Mouse (Mus musculus): ENCODE results near the gene Pla1a. TPM values are rescaled to one million over a fixed set of nuclear protein-coding genes. Genes with fewer than 3 reads are reported as not detected.

Gene Pla1a
- polyA plus RNA-seq, 1 experiment from 2014 or later, result 0.81 TPM

- 79% methylated on average over 6 of the region's 6 CpGs for WGBS
- Histone ChIP-seq H3K36me3 (ENCODE audit: control insufficient read depth, insufficient read depth, low read length) (no peaks in the 10 kb centered on the region), H3K27me3 (replicated peaks; ENCODE audit: control insufficient read depth, insufficient read depth, low read length) (no peaks in the 10 kb centered on the region), H3K9ac (ENCODE audit: low read length) (no peak overlapping the region), H3K27ac (ENCODE audit: low read depth) (no peak overlapping the region), H3K4me3 (ENCODE audit: low read depth, low read length) (no peak overlapping the region), H3K4me2 (ENCODE audit: low read length) (no peak overlapping the region), H3K9me3 (ENCODE audit: control insufficient read depth, low read length) (no peaks in the 10 kb centered on the region), H3K4me1 (replicated peaks; ENCODE audit: control insufficient read depth, insufficient read depth, low read length) (peaks cover 8% of the 10 kb centered on the region)
- no peak for ATAC-seq (replicated peaks; ENCODE audit: low FRiP score, low TSS enrichment, low read depth)
- no peak for DNase-seq (ENCODE audit: low spot score)
These were observed 31.5 kb downstream of the Pla1a start for GRCm38 (mm10) chr16:38401468-38401867.

GRCm38 (mm10) chr16:38400311-38400960 is 32.5 kb downstream of the Pla1a start:
- 72% methylated on average over 9 of the region's 9 CpGs for WGBS
- Histone ChIP-seq H3K4me1 (replicated peaks; ENCODE audit: control insufficient read depth, insufficient read depth, low read length) (peaks cover 13% of the 10 kb centered on the region), H3K4me2 (ENCODE audit: low read length) (peak overlapping the region; percentile 47), H3K4me3 (ENCODE audit: low read depth, low read length) (0 out of 2 replicates have a peak overlapping the region, but pooled peaks have one; percentile 10), H3K36me3 (ENCODE audit: control insufficient read depth, insufficient read depth, low read length) (no peaks in the 10 kb centered on the region), H3K9me3 (ENCODE audit: control insufficient read depth, low read length) (no peaks in the 10 kb centered on the region), H3K9ac (ENCODE audit: low read length) (no peak overlapping the region), H3K27me3 (replicated peaks; ENCODE audit: control insufficient read depth, insufficient read depth, low read length) (no peaks in the 10 kb centered on the region), H3K27ac (ENCODE audit: low read depth) (no peak overlapping the region)
- DNase-seq (ENCODE audit: low spot score), result no peak
- ATAC-seq (replicated peaks; ENCODE audit: low FRiP score, low TSS enrichment, low read depth), result no peak

GRCm38 (mm10) chr16:38399531-38400231 is 33.3 kb downstream of the Pla1a start:
- ATAC-seq (replicated peaks; ENCODE audit: low FRiP score, low TSS enrichment, low read depth) (peak; percentile 50; the same call in 1 of the 2 replicates), DNase-seq (ENCODE audit: low spot score) (peak; percentile 62)
- Histone ChIP-seq H3K36me3 (ENCODE audit: control insufficient read depth, insufficient read depth, low read length) (no peaks in the 10 kb centered on the region), H3K4me2 (ENCODE audit: low read length) (peak overlapping the region; percentile 47), H3K27me3 (replicated peaks; ENCODE audit: control insufficient read depth, insufficient read depth, low read length) (no peaks in the 10 kb centered on the region), H3K27ac (ENCODE audit: low read depth) (peak overlapping the region; percentile 1; the same call in 1 of the 2 replicates), H3K4me1 (replicated peaks; ENCODE audit: control insufficient read depth, insufficient read depth, low read length) (peaks cover 13% of the 10 kb centered on the region), H3K4me3 (ENCODE audit: low read depth, low read length) (peak overlapping the region; percentile 10; the same call in 1 of the 2 replicates), H3K9ac (ENCODE audit: low read length) (peak overlapping the region; percentile 8), H3K9me3 (ENCODE audit: control insufficient read depth, low read length) (no peaks in the 10 kb centered on the region)
- 19% methylated on average over 17 of the region's 17 CpGs for WGBS

GRCm38 (mm10) chr16:38399076-38399475 is 33.9 kb downstream of the Pla1a start:
- Histone ChIP-seq H3K4me1 (replicated peaks; ENCODE audit: control insufficient read depth, insufficient read depth, low read length) (peaks cover 13% of the 10 kb centered on the region), H3K36me3 (ENCODE audit: control insufficient read depth, insufficient read depth, low read length) (no peaks in the 10 kb centered on the region), H3K9me3 (ENCODE audit: control insufficient read depth, low read length) (no peaks in the 10 kb centered on the region), H3K27me3 (replicated peaks; ENCODE audit: control insufficient read depth, insufficient read depth, low read length) (no peaks in the 10 kb centered on the region), H3K4me2 (ENCODE audit: low read length) (no peak overlapping the region), H3K9ac (ENCODE audit: low read length) (no peak overlapping the region), H3K27ac (ENCODE audit: low read depth) (no peak overlapping the region), H3K4me3 (ENCODE audit: low read depth, low read length) (no peak overlapping the region)
- DNase-seq (ENCODE audit: low spot score) (no peak), ATAC-seq (replicated peaks; ENCODE audit: low FRiP score, low TSS enrichment, low read depth) (no peak)
- WGBS, result 83% methylated on average over 3 of the region's 3 CpGs

- no peak overlapping the region for H3K4me3 ChIP-seq (ENCODE audit: low read depth, low read length)
- 85% methylated on average over 6 of the region's 6 CpGs for WGBS
- H3K27me3 ChIP-seq (replicated peaks; ENCODE audit: control insufficient read depth, insufficient read depth, low read length), result no peaks in the 10 kb centered on the region
- no peak for DNase-seq (ENCODE audit: low spot score)
- H3K27ac ChIP-seq (ENCODE audit: low read depth), result no peak overlapping the region
- H3K9me3 ChIP-seq (ENCODE audit: control insufficient read depth, low read length), result no peaks in the 10 kb centered on the region
- H3K9ac ChIP-seq (ENCODE audit: low read length), result no peak overlapping the region
- no peak for ATAC-seq (replicated peaks; ENCODE audit: low FRiP score, low TSS enrichment, low read depth)
- no peak overlapping the region for H3K4me2 ChIP-seq (ENCODE audit: low read length)
- H3K36me3 ChIP-seq (ENCODE audit: control insufficient read depth, insufficient read depth, low read length), result no peaks in the 10 kb centered on the region
- H3K4me1 ChIP-seq (replicated peaks; ENCODE audit: control insufficient read depth, insufficient read depth, low read length), result peaks cover 13% of the 10 kb centered on the region
These were observed 34.7 kb downstream of the Pla1a start for GRCm38 (mm10) chr16:38398266-38398665.

GRCm38 (mm10) chr16:38396155-38396554 is 36.8 kb downstream of the Pla1a start:
- H3K27me3 ChIP-seq (replicated peaks; ENCODE audit: control insufficient read depth, insufficient read depth, low read length), result no peaks in the 10 kb centered on the region
- WGBS, result 34% methylated on average over 13 of the region's 13 CpGs
- peak; percentile 66 for DNase-seq (ENCODE audit: low spot score)
- no peak overlapping the region for H3K9ac ChIP-seq (ENCODE audit: low read length)
- H3K4me1 ChIP-seq (replicated peaks; ENCODE audit: control insufficient read depth, insufficient read depth, low read length), result peaks cover 13% of the 10 kb centered on the region
- H3K9me3 ChIP-seq (ENCODE audit: control insufficient read depth, low read length), result no peaks in the 10 kb centered on the region
- no peak overlapping the region for H3K4me3 ChIP-seq (ENCODE audit: low read depth, low read length)
- no peak overlapping the region for H3K27ac ChIP-seq (ENCODE audit: low read depth)
- no peak overlapping the region for H3K4me2 ChIP-seq (ENCODE audit: low read length)
- H3K36me3 ChIP-seq (ENCODE audit: control insufficient read depth, insufficient read depth, low read length), result no peaks in the 10 kb centered on the region
- ATAC-seq (replicated peaks; ENCODE audit: low FRiP score, low TSS enrichment, low read depth), result no peak

- ATAC-seq (replicated peaks; ENCODE audit: low FRiP score, low TSS enrichment, low read depth) (no peak), DNase-seq (ENCODE audit: low spot score) (no peak)
- Histone ChIP-seq H3K4me3 (ENCODE audit: low read depth, low read length) (no peak overlapping the region), H3K4me2 (ENCODE audit: low read length) (no peak overlapping the region), H3K9me3 (ENCODE audit: control insufficient read depth, low read length) (no peaks in the 10 kb centered on the region), H3K27me3 (replicated peaks; ENCODE audit: control insufficient read depth, insufficient read depth, low read length) (no peaks in the 10 kb centered on the region), H3K4me1 (replicated peaks; ENCODE audit: control insufficient read depth, insufficient read depth, low read length) (peaks cover 13% of the 10 kb centered on the region), H3K27ac (ENCODE audit: low read depth) (no peak overlapping the region), H3K36me3 (ENCODE audit: control insufficient read depth, insufficient read depth, low read length) (no peaks in the 10 kb centered on the region), H3K9ac (ENCODE audit: low read length) (no peak overlapping the region)
- 61% methylated on average over 6 of the region's 6 CpGs for WGBS
These were observed 37.8 kb downstream of the Pla1a start for GRCm38 (mm10) chr16:38395060-38395730.

- Histone ChIP-seq H3K9me3 (ENCODE audit: control insufficient read depth, low read length) (no peaks in the 10 kb centered on the region), H3K27ac (ENCODE audit: low read depth) (no peak overlapping the region), H3K36me3 (ENCODE audit: control insufficient read depth, insufficient read depth, low read length) (no peaks in the 10 kb centered on the region), H3K9ac (ENCODE audit: low read length) (no peak overlapping the region), H3K4me2 (ENCODE audit: low read length) (no peak overlapping the region), H3K27me3 (replicated peaks; ENCODE audit: control insufficient read depth, insufficient read depth, low read length) (no peaks in the 10 kb centered on the region), H3K4me3 (ENCODE audit: low read depth, low read length) (no peak overlapping the region), H3K4me1 (replicated peaks; ENCODE audit: control insufficient read depth, insufficient read depth, low read length) (peaks cover 6% of the 10 kb centered on the region; the same call in 1 of the 2 replicates)
- DNase-seq (ENCODE audit: low spot score), result no peak
- WGBS, result 87% methylated on average over 8 of the region's 8 CpGs
- no peak for ATAC-seq (replicated peaks; ENCODE audit: low FRiP score, low TSS enrichment, low read depth)
These were observed 38.7 kb downstream of the Pla1a start for GRCm38 (mm10) chr16:38394191-38394618.

All from intestine, embryonic 14.5 days (tissue).